Mouse (Mus musculus) heart, embryonic 16.5 days (tissue): ENCODE measurements around the gene Sccpdh. TPM values are rescaled to one million over a fixed set of nuclear protein-coding genes. Genes with fewer than 3 reads are reported as not detected.
"Not testable (repeated sequence)": the region's sequence is repeated elsewhere in the genome, so short reads cannot be mapped to it uniquely, and the experiment has no call there.

Experiments
- ATAC-seq: fragments of 200-750 bp; cut with Nextera tagmentation; replicated peaks from 2 replicates; pipeline ENCODE4 v1.8.0; 2017; ENCODE audit warnings: moderate number of reproducible peaks; ENCODE audit not compliant: insufficient read depth, low FRiP score; ENCODE audit errors: extremely low read depth
- H3K27ac ChIP-seq: fragments of 300-500 bp; sonication (generic); 2 replicates; pipeline ENCODE4 v1.5.1; 2014; ENCODE audit warnings: mild to moderate bottlenecking, low read length, control low read depth, moderate library complexity
- H3K27me3 ChIP-seq: fragments of 300-500 bp; sonication (generic); 2 replicates; pipeline ENCODE4 v1.6.1; 2014; ENCODE audit warnings: low read length, mixed read lengths; ENCODE audit not compliant: control insufficient read depth, insufficient read depth
- H3K36me3 ChIP-seq: fragments of 300-500 bp; sonication (generic); 2 replicates; pipeline ENCODE4 v1.6.1; 2014; ENCODE audit not compliant: control insufficient read depth, insufficient read depth
- H3K4me1 ChIP-seq: fragments of 300-500 bp; sonication (generic); 2 replicates; pipeline ENCODE4 v1.6.1; 2014; ENCODE audit warnings: low read length, mixed read lengths; ENCODE audit not compliant: control insufficient read depth, insufficient read depth
- H3K4me2 ChIP-seq: fragments of 300-500 bp; sonication (generic); 2 replicates; pipeline ENCODE4 v1.6.1; 2014; ENCODE audit warnings: low read depth, mild to moderate bottlenecking, control low read depth, low read length
- H3K4me3 ChIP-seq: fragments of 300-500 bp; sonication (generic); 2 replicates; pipeline ENCODE4 v1.5.1; 2014; ENCODE audit warnings: mild to moderate bottlenecking, control low read depth, low read length
- H3K9ac ChIP-seq: fragments of 300-500 bp; sonication (generic); 2 replicates; pipeline ENCODE4 v1.6.1; 2014; ENCODE audit warnings: low read length, control low read depth
- H3K9me3 ChIP-seq: fragments of 300-500 bp; sonication (generic); replicated peaks from 2 replicates; pipeline ENCODE4 v1.6.1; 2016; ENCODE audit warnings: low read length; ENCODE audit not compliant: control insufficient read depth
- WGBS: fragments of 180-500 bp; shearing (Covaris S2); extraction: QIAGEN DNeasy Blood & Tissue Kit; methylation state at CpG from one replicate; pipeline ENCODE4 v1.1.7; 2014; 5-methylcytosine and 5-hydroxymethylcytosine counted together
- polyA plus RNA-seq: library from polyadenylated mRNA; unstranded; fragments of >200 nt; fragmentation: Nextera tagmentation; extraction: Ambion mirVana; gene quantifications from 2 replicates; pipeline ENCODE4 v1.2.1, GENCODE M21; 2015

The Sccpdh gene
- polyA plus RNA-seq, 1 experiment from 2014 or later = 109 TPM

GRCm38 (mm10) chr1:179633414-179633752 is 34.6 kb upstream of the Sccpdh start:
- Histone ChIP-seq H3K4me2 (no peak overlapping the region), H3K4me3 (no peak overlapping the region), H3K36me3 (no peaks in the 10 kb centered on the region), H3K27me3 (no peaks in the 10 kb centered on the region), H3K4me1 (peaks cover 5% of the 10 kb centered on the region), H3K9me3 (no peaks in the 10 kb centered on the region), H3K9ac (no peak overlapping the region), H3K27ac (no peak overlapping the region)
- 38% methylated on average over 1 of the region's 1 CpGs for WGBS
- no peak for ATAC-seq

GRCm38 (mm10) chr1:179634159-179634558 is 33.9 kb upstream of the Sccpdh start:
- Histone ChIP-seq H3K9ac (no peak overlapping the region), H3K27me3 (no peaks in the 10 kb centered on the region), H3K4me2 (no peak overlapping the region), H3K4me1 (no peaks in the 10 kb centered on the region), H3K9me3 (no peaks in the 10 kb centered on the region), H3K27ac (no peak overlapping the region), H3K4me3 (no peak overlapping the region), H3K36me3 (no peaks in the 10 kb centered on the region)
- 88% methylated on average over 3 of the region's 3 CpGs for WGBS
- ATAC-seq = no peak

DNA sequence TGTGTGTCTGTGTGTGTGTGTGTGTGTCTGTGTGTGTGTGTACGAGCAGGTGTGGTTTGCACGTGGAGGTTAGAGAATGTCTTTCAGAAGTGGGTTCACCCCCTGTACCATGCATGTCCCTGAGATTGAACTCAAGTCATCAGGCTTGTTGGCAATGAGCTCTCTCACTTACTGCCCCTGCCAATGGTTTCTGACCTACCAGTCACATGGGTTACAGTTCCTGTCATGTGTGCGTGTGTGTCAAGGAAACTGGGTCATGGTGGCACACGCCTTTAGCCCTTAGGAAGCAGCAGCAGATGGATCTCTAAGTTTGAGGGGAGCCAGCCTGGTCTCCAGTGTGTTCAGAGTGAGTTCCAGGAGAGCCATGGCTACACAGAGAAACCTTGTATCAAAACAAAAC is 25.3 kb upstream of the Sccpdh start:
- no peak for ATAC-seq
- H3K27ac ChIP-seq = no peak overlapping the region
- WGBS = 70% methylated on average over 4 of the region's 4 CpGs

DNA sequence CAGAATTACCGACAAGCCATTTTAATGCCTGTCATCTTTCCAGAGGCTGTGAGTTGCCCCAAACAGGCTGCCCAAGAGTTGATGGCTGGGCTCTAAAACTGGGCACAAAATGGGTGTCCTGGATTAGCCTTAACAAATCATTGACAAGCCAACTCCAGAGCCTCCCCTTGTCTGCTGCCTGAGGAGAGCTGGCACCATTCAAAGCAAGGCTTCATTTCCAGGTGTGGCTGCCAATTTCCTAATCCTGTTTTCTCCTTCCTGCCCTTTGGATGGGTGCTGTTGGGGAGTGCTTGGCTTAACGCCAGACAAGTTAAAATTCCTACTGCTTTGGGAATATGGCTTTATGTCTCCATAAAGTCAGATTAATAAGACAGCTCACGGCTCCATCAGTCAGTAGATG is 23.9 kb upstream of the Sccpdh start:
- H3K9ac ChIP-seq = no peak overlapping the region
- peaks cover 2% of the 10 kb centered on the region; the same call in 1 of the 2 replicates for H3K4me1 ChIP-seq
- no peaks in the 10 kb centered on the region for H3K9me3 ChIP-seq
- H3K4me2 ChIP-seq = no peak overlapping the region
- H3K27me3 ChIP-seq = no peaks in the 10 kb centered on the region
- no peak for ATAC-seq
- H3K36me3 ChIP-seq = no peaks in the 10 kb centered on the region
- no peak overlapping the region for H3K27ac ChIP-seq
- 57% methylated on average over 3 of the region's 3 CpGs for WGBS
- no peak overlapping the region for H3K4me3 ChIP-seq

More for the DNA sequence above, 25.3 kb upstream of the Sccpdh start:
- H3K27me3 ChIP-seq = no peaks in the 10 kb centered on the region
- no peaks in the 10 kb centered on the region for H3K36me3 ChIP-seq
- H3K9me3 ChIP-seq = no peaks in the 10 kb centered on the region
- H3K9ac ChIP-seq = no peak overlapping the region
- H3K4me1 ChIP-seq = peaks cover 2% of the 10 kb centered on the region; the same call in 1 of the 2 replicates
- H3K4me3 ChIP-seq = no peak overlapping the region
- H3K4me2 ChIP-seq = no peak overlapping the region

DNA sequence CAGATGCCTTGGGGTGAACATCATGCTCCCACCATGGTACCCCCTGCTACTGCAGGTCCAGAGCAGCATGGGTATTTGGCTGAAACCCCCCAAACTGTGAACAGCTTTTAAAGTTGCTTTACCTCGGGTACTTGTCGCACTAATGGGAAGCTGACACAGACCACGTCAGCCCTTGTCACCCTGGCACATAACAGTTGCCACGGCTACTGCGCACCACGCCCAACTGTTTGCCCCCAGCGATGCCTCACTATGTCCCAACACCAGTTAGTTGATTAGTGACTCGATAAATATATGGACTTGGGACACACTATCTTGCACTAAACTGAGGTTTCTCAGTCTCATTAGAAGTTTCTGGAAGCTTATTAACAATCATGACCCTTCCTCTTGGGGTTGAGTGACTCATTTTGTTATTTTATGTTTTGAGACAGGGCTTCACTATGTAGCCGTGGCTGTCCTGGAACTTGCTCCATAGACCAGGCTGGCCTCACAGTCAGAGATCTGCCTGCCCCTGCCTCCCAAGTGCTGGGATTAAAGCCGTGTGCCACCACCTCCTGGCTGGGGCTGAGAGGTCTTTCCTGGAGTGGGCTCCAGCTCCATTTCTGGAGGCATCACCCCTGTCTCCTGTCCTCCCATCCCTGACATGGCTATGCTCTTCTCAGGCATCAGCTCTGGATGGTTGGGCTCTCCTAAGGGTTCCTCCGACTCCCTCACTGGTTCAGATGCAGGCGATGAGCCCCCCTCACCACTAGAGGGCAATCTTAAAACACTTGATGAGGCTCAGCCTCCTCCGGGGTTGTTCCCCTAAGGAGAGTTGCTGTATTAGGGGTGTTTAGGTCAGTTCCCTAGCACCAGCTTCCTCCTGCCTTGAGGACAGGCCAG is 22.7 kb upstream of the Sccpdh start:
- WGBS = 57% methylated on average over 13 of the region's 13 CpGs
- no peaks in the 10 kb centered on the region for H3K36me3 ChIP-seq
- ATAC-seq = peak; percentile 85
- H3K27me3 ChIP-seq = no peaks in the 10 kb centered on the region
- no peak overlapping the region for H3K27ac ChIP-seq
- H3K4me3 ChIP-seq = no peak overlapping the region
- peak overlapping the region; percentile 53 for H3K4me2 ChIP-seq
- H3K9ac ChIP-seq = peak overlapping the region; percentile 24; the same call in 1 of the 2 replicates
- no peaks in the 10 kb centered on the region for H3K9me3 ChIP-seq
- peaks cover 2% of the 10 kb centered on the region; the same call in 1 of the 2 replicates for H3K4me1 ChIP-seq

DNA sequence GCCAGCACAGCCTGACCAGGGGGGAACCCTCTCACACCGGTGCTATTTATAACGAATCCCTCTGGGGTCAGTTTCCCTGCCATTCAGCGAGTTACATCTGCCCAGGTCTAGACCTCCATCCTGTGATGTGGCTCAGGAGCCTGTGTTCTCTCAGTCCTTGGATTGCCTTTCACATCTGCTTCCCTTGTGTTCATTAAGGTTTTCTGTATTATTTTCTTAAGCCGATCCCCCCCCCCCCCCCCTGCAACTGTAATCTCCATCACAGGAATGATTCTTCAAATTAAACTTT is 22.1 kb upstream of the Sccpdh start:
- H3K4me3 ChIP-seq = no peak overlapping the region
- H3K4me1 ChIP-seq = peaks cover 2% of the 10 kb centered on the region; the same call in 1 of the 2 replicates
- no peak overlapping the region for H3K27ac ChIP-seq
- H3K9me3 ChIP-seq = no peaks in the 10 kb centered on the region
- H3K27me3 ChIP-seq = no peaks in the 10 kb centered on the region
- 20% methylated on average over 4 of the region's 4 CpGs for WGBS
- H3K9ac ChIP-seq = peak overlapping the region; percentile 24; the same call in 1 of the 2 replicates
- ATAC-seq = 0 out of 2 replicates have a peak, but pooled peaks have one; percentile 10
- no peaks in the 10 kb centered on the region for H3K36me3 ChIP-seq
- peak overlapping the region; percentile 53 for H3K4me2 ChIP-seq

GRCm38 (mm10) chr1:179648678-179649077 is 19.3 kb upstream of the Sccpdh start:
- WGBS = 64% methylated on average over 4 of the region's 5 CpGs

DNA sequence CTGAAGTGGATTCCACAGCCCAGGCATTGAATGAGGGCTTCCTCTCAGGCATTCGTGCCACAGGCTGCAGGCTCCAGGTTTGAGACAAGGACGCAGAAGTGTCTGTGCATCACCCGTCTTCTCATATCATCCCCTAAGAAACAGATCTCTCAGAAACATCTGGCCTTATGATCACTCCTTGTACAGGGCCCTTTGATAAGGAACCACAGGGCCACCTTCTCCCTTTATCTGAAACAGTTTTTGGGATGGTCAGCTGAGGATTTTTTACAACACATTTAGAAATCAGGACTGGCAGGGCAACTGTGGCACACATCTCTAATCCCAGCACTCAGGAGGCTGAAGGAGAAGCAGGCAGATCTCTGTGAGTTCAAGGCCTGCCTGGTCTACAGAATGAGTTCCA is 18.7 kb upstream of the Sccpdh start:
- no peak overlapping the region for H3K4me3 ChIP-seq
- H3K9me3 ChIP-seq = no peaks in the 10 kb centered on the region
- H3K9ac ChIP-seq = no peak overlapping the region
- no peak overlapping the region for H3K4me2 ChIP-seq
- H3K36me3 ChIP-seq = no peaks in the 10 kb centered on the region
- peaks cover 2% of the 10 kb centered on the region; the same call in 1 of the 2 replicates for H3K4me1 ChIP-seq
- H3K27me3 ChIP-seq = no peaks in the 10 kb centered on the region
- H3K27ac ChIP-seq = no peak overlapping the region
- no peak for ATAC-seq
- 64% methylated on average over 3 of the region's 3 CpGs for WGBS

More at GRCm38 (mm10) chr1:179648678-179649077, 19.3 kb upstream of the Sccpdh start:
- not testable (repeated sequence) for H3K9me3 ChIP-seq, H3K4me3 ChIP-seq, H3K27ac ChIP-seq, H3K9ac ChIP-seq, H3K4me1 ChIP-seq, ATAC-seq, H3K4me2 ChIP-seq, H3K27me3 ChIP-seq, H3K36me3 ChIP-seq

- H3K27ac ChIP-seq = no peak overlapping the region
- no peaks in the 10 kb centered on the region for H3K36me3 ChIP-seq
- H3K27me3 ChIP-seq = no peaks in the 10 kb centered on the region
- WGBS = 54% methylated on average over 4 of the region's 4 CpGs
- no peak overlapping the region for H3K4me3 ChIP-seq
- peaks cover 2% of the 10 kb centered on the region; the same call in 1 of the 2 replicates for H3K4me1 ChIP-seq
- ATAC-seq = no peak
- H3K9me3 ChIP-seq = no peaks in the 10 kb centered on the region
- H3K4me2 ChIP-seq = no peak overlapping the region
- H3K9ac ChIP-seq = no peak overlapping the region
Measured at GRCm38 (mm10) chr1:179650284-179650683, 17.7 kb upstream of the Sccpdh start.
